Mouse (Mus musculus) forebrain, embryonic 14.5 days (tissue): ENCODE measurements around the gene Prom2. TPM values are rescaled to one million over a fixed set of nuclear protein-coding genes. Genes with fewer than 3 reads are reported as not detected.

Experiments used
- ATAC-seq: fragments of 200-750 bp; cut with Nextera tagmentation; 2 replicates; pipeline ENCODE4 v1.8.0; 2017; ENCODE audit warnings: mild to moderate bottlenecking, moderate library complexity
- DNase-seq: peaks from one replicate; pipeline ENCODE4 v3.0.0-alpha.2; 2015; ENCODE audit warnings: low spot score
- H3K27ac ChIP-seq: fragments of 300-500 bp; sonication (generic); 2 replicates; pipeline ENCODE4 v1.5.1; 2014; ENCODE audit warnings: low read depth, mild to moderate bottlenecking, control low read depth, low read length, moderate library complexity
- H3K27me3 ChIP-seq: fragments of 300-500 bp; sonication (generic); replicated peaks from 2 replicates; pipeline ENCODE4 v1.6.1; 2014; ENCODE audit warnings: low read length, control low read depth, mixed read lengths; ENCODE audit not compliant: control insufficient read depth, insufficient read depth
- H3K36me3 ChIP-seq: fragments of 300-500 bp; sonication (generic); 2 replicates; pipeline ENCODE4 v1.6.1; 2014; ENCODE audit warnings: low read length, control low read depth; ENCODE audit not compliant: control insufficient read depth, insufficient read depth
- H3K4me1 ChIP-seq: fragments of 300-500 bp; sonication (generic); 2 replicates; pipeline ENCODE4 v1.6.1; 2014; ENCODE audit warnings: antibody characterized with exemption, low read length, control low read depth; ENCODE audit not compliant: control insufficient read depth, insufficient read depth
- H3K4me2 ChIP-seq: fragments of 300-500 bp; sonication (generic); 2 replicates; pipeline ENCODE4 v1.6.1; 2014; ENCODE audit warnings: mild to moderate bottlenecking, control low read depth, low read length
- H3K4me3 ChIP-seq: fragments of 300-500 bp; sonication (generic); 2 replicates; pipeline ENCODE4 v1.5.1; 2014; ENCODE audit warnings: low read depth, low read length, control low read depth
- H3K9ac ChIP-seq: fragments of 300-500 bp; sonication (generic); 2 replicates; pipeline ENCODE4 v1.6.1; 2014; ENCODE audit warnings: mild to moderate bottlenecking, low read length, control low read depth, moderate library complexity
- H3K9me3 ChIP-seq: fragments of 300-500 bp; sonication (generic); replicated peaks from 2 replicates; pipeline ENCODE4 v1.6.1; 2016; ENCODE audit warnings: low read length, control low read depth, mixed read lengths; ENCODE audit not compliant: control insufficient read depth
- WGBS: fragments of 180-500 bp; shearing (Covaris S2); extraction: QIAGEN DNeasy Blood & Tissue Kit; methylation state at CpG from one replicate; pipeline ENCODE4 v1.1.7; 2014; 5-methylcytosine and 5-hydroxymethylcytosine counted together
- polyA plus RNA-seq: library from polyadenylated mRNA; unstranded; fragments of >200 nt; fragmentation: Nextera tagmentation; extraction: Ambion mirVana; gene quantifications from 2 replicates; pipeline ENCODE4 v1.2.1, GENCODE M21; 2014

The Prom2 gene
- polyA plus RNA-seq, 1 experiment from 2014 or later = 0.04 TPM

GRCm38 (mm10) chr2:127520123-127520522 lies 21.1 kb downstream of the Prom2 start:
- Histone ChIP-seq H3K4me2 (peak overlapping the region; percentile 69), H3K9me3 (no peaks in the 10 kb centered on the region), H3K27me3 (no peaks in the 10 kb centered on the region), H3K9ac (peak overlapping the region; percentile 60), H3K4me3 (peak overlapping the region; percentile 44), H3K4me1 (peaks cover 41% of the 10 kb centered on the region), H3K27ac (no peak overlapping the region), H3K36me3 (no peaks in the 10 kb centered on the region)
- DNase-seq (no peak), ATAC-seq (no peak)

GRCm38 (mm10) chr2:127519308-127519707 lies 22.0 kb downstream of the Prom2 start:
- DNase-seq (no peak), ATAC-seq (no peak)
- H3K27me3 ChIP-seq = no peaks in the 10 kb centered on the region
- H3K9me3 ChIP-seq = no peaks in the 10 kb centered on the region
- H3K4me2 ChIP-seq = peak overlapping the region; percentile 69
- peaks cover 39% of the 10 kb centered on the region for H3K4me1 ChIP-seq
- no peak overlapping the region for H3K27ac ChIP-seq
- no peak overlapping the region for H3K9ac ChIP-seq
- H3K36me3 ChIP-seq = no peaks in the 10 kb centered on the region
- WGBS = 92% methylated on average over 5 of the region's 5 CpGs
- H3K4me3 ChIP-seq = no peak overlapping the region

GRCm38 (mm10) chr2:127518831-127519230 lies 22.4 kb downstream of the Prom2 start:
- DNase-seq = no peak
- no peak overlapping the region for H3K27ac ChIP-seq
- no peaks in the 10 kb centered on the region for H3K27me3 ChIP-seq
- no peak overlapping the region for H3K4me3 ChIP-seq
- no peak for ATAC-seq
- no peak overlapping the region for H3K9ac ChIP-seq
- H3K9me3 ChIP-seq = no peaks in the 10 kb centered on the region
- H3K4me1 ChIP-seq = peaks cover 38% of the 10 kb centered on the region
- 77% methylated on average over 3 of the region's 3 CpGs for WGBS
- no peaks in the 10 kb centered on the region for H3K36me3 ChIP-seq
- no peak overlapping the region for H3K4me2 ChIP-seq

- Histone ChIP-seq H3K27me3 (no peaks in the 10 kb centered on the region), H3K4me1 (peaks cover 38% of the 10 kb centered on the region), H3K36me3 (no peaks in the 10 kb centered on the region), H3K9ac (no peak overlapping the region), H3K4me3 (no peak overlapping the region), H3K27ac (no peak overlapping the region), H3K4me2 (no peak overlapping the region), H3K9me3 (no peaks in the 10 kb centered on the region)
- ATAC-seq (no peak), DNase-seq (no peak)
- 60% methylated on average over 3 of the region's 3 CpGs for WGBS
Observed at GRCm38 (mm10) chr2:127518273-127518672, 23.0 kb downstream of the Prom2 start.

DNA sequence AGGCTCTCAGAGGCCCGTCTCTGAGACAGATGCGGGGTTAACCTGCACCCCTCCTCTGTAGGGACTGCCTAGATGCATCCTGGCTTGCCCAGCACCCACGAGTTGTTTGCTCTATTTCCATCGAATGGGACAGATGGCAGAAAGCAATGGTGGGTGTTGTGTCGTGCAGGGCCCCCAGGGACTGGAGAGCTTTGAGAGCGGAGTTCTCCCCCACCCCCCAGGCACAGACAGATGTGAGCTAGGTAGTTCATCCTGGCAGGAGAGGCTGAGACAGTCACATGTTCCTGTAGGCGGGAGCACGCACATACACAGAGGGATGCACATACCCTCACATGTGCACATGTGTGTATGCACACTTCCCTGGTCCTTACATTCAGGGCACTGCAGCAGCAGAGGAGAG lies 24.2 kb downstream of the Prom2 start:
- no peaks in the 10 kb centered on the region for H3K36me3 ChIP-seq
- 67% methylated on average over 8 of the region's 8 CpGs for WGBS
- H3K27ac ChIP-seq = no peak overlapping the region
- H3K27me3 ChIP-seq = no peaks in the 10 kb centered on the region
- H3K9ac ChIP-seq = no peak overlapping the region
- no peak overlapping the region for H3K4me2 ChIP-seq
- DNase-seq (no peak), ATAC-seq (no peak)
- peaks cover 28% of the 10 kb centered on the region for H3K4me1 ChIP-seq
- no peaks in the 10 kb centered on the region for H3K9me3 ChIP-seq
- no peak overlapping the region for H3K4me3 ChIP-seq

- Histone ChIP-seq H3K4me1 (peaks cover 6% of the 10 kb centered on the region), H3K9me3 (no peaks in the 10 kb centered on the region), H3K4me2 (no peak overlapping the region), H3K27ac (no peak overlapping the region), H3K4me3 (no peak overlapping the region), H3K27me3 (no peaks in the 10 kb centered on the region), H3K36me3 (peaks cover 5% of the 10 kb centered on the region), H3K9ac (no peak overlapping the region)
- WGBS = 84% methylated on average over 9 of the region's 9 CpGs
- DNase-seq = no peak
- no peak for ATAC-seq
Observed at GRCm38 (mm10) chr2:127514380-127515124, 26.7 kb downstream of the Prom2 start.

- ATAC-seq (no peak), DNase-seq (no peak)
- WGBS = 51% methylated on average over 3 of the region's 3 CpGs
- no peak overlapping the region for H3K27ac ChIP-seq
- no peak overlapping the region for H3K4me2 ChIP-seq
- H3K4me3 ChIP-seq = no peak overlapping the region
- no peaks in the 10 kb centered on the region for H3K27me3 ChIP-seq
- H3K4me1 ChIP-seq = 0 out of 2 replicates have a peak, but pooled peaks cover under 1% of the 10 kb centered on the region
- H3K9me3 ChIP-seq = no peaks in the 10 kb centered on the region
- peaks cover 13% of the 10 kb centered on the region for H3K36me3 ChIP-seq
- H3K9ac ChIP-seq = no peak overlapping the region
Observed at GRCm38 (mm10) chr2:127513244-127513643, 28.0 kb downstream of the Prom2 start.

DNA sequence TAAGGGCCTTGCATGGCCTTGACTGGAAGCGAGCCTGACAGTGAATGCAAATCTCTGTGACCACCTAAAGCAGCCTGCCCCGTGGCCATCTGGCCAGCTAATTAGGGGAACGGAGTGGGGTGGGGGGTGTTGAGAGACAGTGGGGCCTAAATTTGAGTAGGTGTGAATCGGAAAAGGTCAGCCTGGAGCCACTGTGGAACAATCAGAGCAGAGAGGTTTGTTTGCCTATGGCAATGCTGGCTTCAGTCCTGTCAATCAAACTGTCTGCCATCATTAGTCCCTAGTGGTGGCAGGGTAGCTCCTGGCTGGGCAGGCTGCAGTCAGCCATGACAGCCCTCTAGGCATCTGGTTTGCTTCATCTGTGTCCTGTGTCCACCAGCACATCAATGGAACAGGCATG lies 29.8 kb downstream of the Prom2 start:
- peaks cover 13% of the 10 kb centered on the region for H3K36me3 ChIP-seq
- no peak overlapping the region for H3K4me2 ChIP-seq
- H3K9ac ChIP-seq = no peak overlapping the region
- ATAC-seq = peak; percentile 27; the same call in 1 of the 2 replicates
- DNase-seq = peak; percentile 36
- H3K4me3 ChIP-seq = no peak overlapping the region
- H3K4me1 ChIP-seq = no peaks in the 10 kb centered on the region
- H3K27me3 ChIP-seq = no peaks in the 10 kb centered on the region
- WGBS = 55% methylated on average over 4 of the region's 4 CpGs
- H3K27ac ChIP-seq = peak overlapping the region; percentile 33; the same call in 1 of the 2 replicates
- no peaks in the 10 kb centered on the region for H3K9me3 ChIP-seq

- no peaks in the 10 kb centered on the region for H3K9me3 ChIP-seq
- peaks cover 13% of the 10 kb centered on the region for H3K36me3 ChIP-seq
- H3K4me1 ChIP-seq = peaks cover 11% of the 10 kb centered on the region
- no peak overlapping the region for H3K4me2 ChIP-seq
- H3K9ac ChIP-seq = no peak overlapping the region
- no peak for DNase-seq
- WGBS = 69% methylated on average over 7 of the region's 7 CpGs
- no peak overlapping the region for H3K27ac ChIP-seq
- no peak overlapping the region for H3K4me3 ChIP-seq
- H3K27me3 ChIP-seq = no peaks in the 10 kb centered on the region
- ATAC-seq = no peak
Observed at GRCm38 (mm10) chr2:127507967-127508660, 33.2 kb downstream of the Prom2 start.
